22 mouse cellular contexts compared by ENCODE assay signal in the genomic region with DNA sequence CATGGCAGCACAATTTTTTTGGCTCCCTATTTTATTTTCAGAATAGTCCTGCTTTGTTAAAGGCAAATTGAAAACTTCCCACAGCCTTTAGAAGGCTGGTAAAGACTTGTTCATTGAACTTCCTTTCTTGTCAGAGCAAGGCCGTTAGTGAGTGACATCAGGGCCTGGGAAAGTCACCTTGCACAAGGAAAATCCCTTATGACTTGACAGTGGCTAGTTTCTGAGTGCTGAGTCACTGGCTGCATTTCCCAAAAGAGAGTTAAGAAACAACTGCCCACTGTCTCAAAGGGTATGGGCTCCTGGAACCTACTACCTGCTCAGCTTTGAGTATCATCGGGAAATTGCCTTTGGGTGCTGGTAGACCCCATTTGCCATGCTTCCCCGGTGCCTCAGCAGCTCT.
A peak's percentile ranks its signal among the peaks of the same experiment; 100 is the strongest.
DNase-seq lines count a peak whose midpoint lies in the region; ATAC-seq and TF ChIP-seq lines count a peak whose summit lies in the region.
"Had no signal": no experiment of that assay in that cellular context is flagged by ENCODE, and none has a peak within 500 bp of the region (broad histone marks: within the 10 kb centered on the region; RNA-seq: fewer than 3 reads in every experiment).

No protein-coding gene starts in this region.

- no peak overlapping the region for H3K27ac ChIP-seq in liver, embryonic 11.5 days (ENCODE audit: low read depth, low read length)
- peak overlapping the region; percentile 11; the same call in 1 of the 2 replicates for H3K27ac ChIP-seq in bone marrow macrophage, adult 2 months (ENCODE audit: insufficient read depth, low read depth, low read length)
- H3K27ac ChIP-seq: forebrain, embryonic 12.5 days; gastrocnemius, adult 2 months; limb, embryonic 10.5 days; liver, embryonic 14.5 days had no signal

- no peak overlapping the region for H3K4me2 ChIP-seq in liver, embryonic 11.5 days
- H3K4me2 ChIP-seq: forebrain, embryonic 12.5 days had no signal

- TF ChIP-seq CTCF in bone marrow macrophage, adult 2 months (IDR thresholded peaks at IDR 0.05; ENCODE audit: low read depth, low read length), result no peak

- H3K36me3 ChIP-seq in liver, embryonic 11.5 days (ENCODE audit: control insufficient read depth, insufficient read depth, low read length), result no peaks in the 10 kb centered on the region
- H3K36me3 ChIP-seq: forebrain, embryonic 12.5 days; limb, embryonic 10.5 days had no signal

- no peaks in the 10 kb centered on the region for H3K27me3 ChIP-seq in liver, embryonic 11.5 days (replicated peaks; ENCODE audit: control insufficient read depth, insufficient read depth, low read length)
- H3K27me3 ChIP-seq: forebrain, embryonic 12.5 days; megakaryocyte, embryonic 14.5 days had no signal

- peaks cover 12% of the 10 kb centered on the region for H3K4me1 ChIP-seq in liver, embryonic 11.5 days (replicated peaks; ENCODE audit: control insufficient read depth, insufficient read depth, low read length)
- peaks cover 35% of the 10 kb centered on the region for H3K4me1 ChIP-seq in bone marrow macrophage, adult 2 months (ENCODE audit: control insufficient read depth, insufficient read depth, low read length)

- no peak overlapping the region for H3K9ac ChIP-seq in liver, embryonic 11.5 days (ENCODE audit: low read depth, low read length)
- H3K9ac ChIP-seq: forebrain, embryonic 12.5 days; liver, embryonic 14.5 days had no signal

- no peak overlapping the region for H3K4me3 ChIP-seq in liver, embryonic 11.5 days (ENCODE audit: low read depth, low read length)
- no peak overlapping the region for H3K4me3 ChIP-seq in bone marrow macrophage, adult 2 months (ENCODE audit: insufficient read depth, low read length)
- H3K4me3 ChIP-seq: forebrain, embryonic 12.5 days; gastrocnemius, adult 2 months; limb, embryonic 10.5 days; megakaryocyte, embryonic 14.5 days had no signal

- ATAC-seq in liver, embryonic 11.5 days (replicated peaks; ENCODE audit: low FRiP score), result no peak
- peak; percentile 22; the same call in 1 of the 2 replicates for ATAC-seq in megakaryocyte, adult 5-6 weeks (ENCODE audit: poor library complexity, severe bottlenecking)
- ATAC-seq: lung, postnatal 0 days had no signal

- WGBS in liver, embryonic 11.5 days, result 75% methylated on average over 3 of the region's 3 CpGs

- H3K9me3 ChIP-seq in liver, embryonic 11.5 days (ENCODE audit: control insufficient read depth, low read length), result no peaks in the 10 kb centered on the region
- H3K9me3 ChIP-seq: forebrain, embryonic 12.5 days; limb, embryonic 10.5 days; megakaryocyte, embryonic 14.5 days had no signal

- no peak for TF ChIP-seq POLR2A in bone marrow macrophage, adult 2 months (IDR thresholded peaks at IDR 0.05; ENCODE audit: borderline replicate concordance, low read depth, low read length)

- peak; percentile 49 for DNase-seq in adrenal gland, adult 2 months
- no peak for DNase-seq in adrenal gland, postnatal 4 days (ENCODE audit: low spot score in 2 of 2)
- peak; percentile 38 for DNase-seq in liver
- DNase-seq in liver, embryonic 11.5 days (ENCODE audit: low spot score), result no peak
- DNase-seq in gastrocnemius, postnatal 4 days (ENCODE audit: low spot score in 2 of 2), result no peak
- DNase-seq in testis, postnatal 14 days (ENCODE audit: low spot score), result no peak
- DNase-seq: cerebellum, adult 11-12 months; cerebellum, postnatal 25 days; gastrocnemius, adult 2 months; heart, postnatal 10 days; kidney, adult 8-10 months; kidney, postnatal 4 days; right cerebral cortex, postnatal 14 days; spleen, adult 18-20 months; thymus, adult 18-20 months had no signal

Comparison
In these comparisons a context has a peak if more than half of its experiments do, and no peak if none do; other contexts are left out.
1. DNase-seq: peak in adrenal gland, adult 2 months (single experiment) and liver (single experiment); none in adrenal gland, postnatal 4 days (0 of 2), liver, embryonic 11.5 days (single experiment), gastrocnemius, postnatal 4 days (0 of 2) and testis, postnatal 14 days (single experiment).